Mouse (Mus musculus) testis, adult 2 months (tissue): Measurements from ENCODE around the gene Bpifb1.

Experiments used
- CTCF ChIP-seq: fragments of 200-500 bp; IDR thresholded peaks from 2 replicates; pipeline ENCODE4 v1.5.1; 2012; ENCODE audit warnings: low read depth, mild to moderate bottlenecking, inconsistent platforms, low read length, moderate library complexity; ENCODE audit not compliant: control insufficient read depth, insufficient read depth, insufficient replicate concordance
- POLR2A ChIP-seq: fragments of 200-500 bp; IDR thresholded peaks from 2 replicates; pipeline ENCODE4 v1.6.1; 2012; ENCODE audit warnings: low read depth, mild to moderate bottlenecking, inconsistent platforms, low read length, moderate library complexity; ENCODE audit not compliant: control insufficient read depth

GRCm38 (mm10) chr2:154255770-154256169, 65.2 kb downstream of the Bpifb1 start:
- TF ChIP-seq POLR2A (no peak), CTCF (no peak)
